Mouse (Mus musculus) embryonic facial prominence, embryonic 15.5 days (tissue): ENCODE results near the gene Tmem63a. TPM values are rescaled to one million over a fixed set of nuclear protein-coding genes. Genes with fewer than 3 reads are reported as not detected.

Experiments used
- ATAC-seq: fragments of 200-750 bp; cut with Nextera tagmentation; 2 replicates; pipeline ENCODE4 v1.8.0; 2017; ENCODE audit warnings: low read depth, moderate TSS enrichment; ENCODE audit not compliant: insufficient number of reproducible peaks, low FRiP score, low TSS enrichment
- H3K27ac ChIP-seq: fragments of 300-500 bp; sonication (generic); replicated peaks from 2 replicates; pipeline ENCODE4 v1.5.1; 2015; ENCODE audit warnings: mild to moderate bottlenecking, inconsistent platforms
- H3K27me3 ChIP-seq: fragments of 300-500 bp; sonication (generic); 2 replicates; pipeline ENCODE4 v1.6.1; 2015; ENCODE audit warnings: inconsistent platforms
- H3K36me3 ChIP-seq: fragments of 300-500 bp; sonication (generic); 2 replicates; pipeline ENCODE4 v1.6.1; 2015; ENCODE audit warnings: mild to moderate bottlenecking, inconsistent platforms
- H3K4me1 ChIP-seq: fragments of 300-500 bp; sonication (generic); 2 replicates; pipeline ENCODE4 v1.6.1; 2015; ENCODE audit warnings: inconsistent platforms
- H3K4me2 ChIP-seq: fragments of 300-500 bp; sonication (generic); replicated peaks from 2 replicates; pipeline ENCODE4 v1.6.1; 2015; ENCODE audit warnings: mild to moderate bottlenecking, inconsistent platforms
- H3K4me3 ChIP-seq: fragments of 300-500 bp; sonication (generic); replicated peaks from 2 replicates; pipeline ENCODE4 v1.5.1; 2015; ENCODE audit warnings: mild to moderate bottlenecking, inconsistent platforms
- H3K9ac ChIP-seq: fragments of 300-500 bp; sonication (generic); 2 replicates; pipeline ENCODE4 v1.6.1; 2015; ENCODE audit warnings: inconsistent platforms
- H3K9me3 ChIP-seq: fragments of 300-500 bp; sonication (generic); replicated peaks from 2 replicates; pipeline ENCODE4 v1.6.1; 2016; ENCODE audit warnings: inconsistent platforms
- WGBS: fragments of 180-500 bp; shearing (Covaris S2); methylation state at CpG from one replicate; pipeline ENCODE4 v1.1.7; 2015; 5-methylcytosine and 5-hydroxymethylcytosine counted together
- polyA plus RNA-seq: library from polyadenylated mRNA; unstranded; fragments of >200 nt; fragmentation: Nextera tagmentation; extraction: Ambion mirVana; gene quantifications from 2 replicates; pipeline ENCODE4 v1.2.1, GENCODE M21; 2015

Gene Tmem63a
- polyA plus RNA-seq, 1 experiment from 2014 or later = 18.5 TPM

DNA sequence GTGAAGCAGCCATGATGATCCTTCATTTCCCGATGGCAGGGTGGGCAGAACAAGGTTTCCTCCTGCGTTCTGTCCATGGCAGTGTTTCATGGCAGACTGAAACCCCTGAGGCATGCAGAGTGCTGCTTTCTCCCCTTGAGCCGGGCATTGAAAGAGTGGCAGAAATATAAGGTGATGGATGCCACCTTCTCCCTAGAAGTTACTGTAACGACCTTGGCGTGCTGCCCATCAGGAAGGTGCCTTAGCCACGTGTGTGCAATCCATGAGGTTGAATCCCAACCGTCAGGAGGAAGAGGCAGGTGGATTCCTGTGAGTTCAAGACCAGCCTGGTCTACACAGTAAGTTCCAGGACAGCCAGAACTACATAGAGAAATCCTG is 79.3 kb downstream of the Tmem63a start:
- Histone ChIP-seq H3K27me3 (no peaks in the 10 kb centered on the region; the same call in 1 of the 2 replicates), H3K4me3 (no peak overlapping the region), H3K27ac (no peak overlapping the region), H3K9ac (no peak overlapping the region), H3K9me3 (no peaks in the 10 kb centered on the region), H3K4me2 (no peak overlapping the region), H3K36me3 (no peaks in the 10 kb centered on the region), H3K4me1 (peaks cover 8% of the 10 kb centered on the region)
- no peak for ATAC-seq
- 62% methylated on average over 7 of the region's 7 CpGs for WGBS

DNA sequence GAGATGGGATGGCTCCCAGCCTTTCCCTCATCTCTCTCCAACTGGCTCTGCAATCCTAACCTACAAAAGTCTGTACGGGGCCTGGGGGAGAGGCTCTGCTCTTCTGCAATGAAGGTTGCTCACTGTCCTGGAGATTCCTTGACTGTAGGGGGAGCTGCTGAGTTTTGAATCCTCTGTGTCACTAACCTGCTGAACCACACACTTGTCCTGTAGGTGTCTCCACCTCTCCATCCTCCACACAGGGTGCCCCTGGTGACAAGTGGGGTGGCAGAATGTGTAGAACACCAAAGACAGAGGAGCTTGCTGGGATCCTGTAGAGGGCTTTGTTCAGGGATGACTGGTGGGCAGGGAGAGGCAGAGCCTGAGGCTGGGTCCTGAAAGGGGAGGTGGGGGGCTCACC is 80.1 kb downstream of the Tmem63a start:
- WGBS = 13% methylated on average over 1 of the region's 1 CpGs
- no peak; the same call in 1 of the 2 replicates for ATAC-seq
- no peaks in the 10 kb centered on the region for H3K36me3 ChIP-seq

More for the DNA sequence above, 80.1 kb downstream of the Tmem63a start:
- Histone ChIP-seq H3K4me3 (no peak overlapping the region), H3K4me1 (peaks cover 5% of the 10 kb centered on the region; the same call in 1 of the 2 replicates), H3K9ac (no peak overlapping the region), H3K27ac (no peak overlapping the region), H3K27me3 (no peaks in the 10 kb centered on the region; the same call in 1 of the 2 replicates), H3K9me3 (no peaks in the 10 kb centered on the region), H3K4me2 (no peak overlapping the region)

Other genes with a start within 250 kb of the Tmem63a start
- 0.11 and 0.14 TPM in 2 replicates for gene Mixl1, start 245.3 kb upstream of the Tmem63a start, polyA plus RNA-seq
- gene Acbd3, start 216.3 kb upstream of the Tmem63a start, polyA plus RNA-seq = 26.8 and 27.5 TPM in 2 replicates
- gene H3f3a, start 128.4 kb upstream of the Tmem63a start, polyA plus RNA-seq = 2,445 and 2,695 TPM in 2 replicates
- gene Sde2, start 91.2 kb upstream of the Tmem63a start, polyA plus RNA-seq = 37.5 and 38.9 TPM in 2 replicates
- 0.24 and 0.32 TPM in 2 replicates for gene Lefty2, start 49.2 kb upstream of the Tmem63a start, polyA plus RNA-seq
- gene Pycr2, start 38.1 kb upstream of the Tmem63a start, polyA plus RNA-seq = 96.9 and 105 TPM in 2 replicates
- 4.0 and 4.6 TPM in 2 replicates for gene Lefty1, start 7.3 kb upstream of the Tmem63a start, polyA plus RNA-seq
- 16.3 and 17.7 TPM in 2 replicates for gene Ephx1, start 78.6 kb downstream of the Tmem63a start, polyA plus RNA-seq
- gene 9130409I23Rik, start 108.9 kb downstream of the Tmem63a start, polyA plus RNA-seq = not detected in 2 replicates
- 30.1 and 35.9 TPM in 2 replicates for gene Nvl, start 201.9 kb downstream of the Tmem63a start, polyA plus RNA-seq
- gene Cnih4, start 202.3 kb downstream of the Tmem63a start, polyA plus RNA-seq = 101 and 109 TPM in 2 replicates